Mouse (Mus musculus) c-Kit-positive CD71-positive TER-119-negative erythroid progenitor cells, embryonic 14.5 days (primary cell): ENCODE measurements around the gene Ifi208.
"Not testable (repeated sequence)": the region's sequence is repeated elsewhere in the genome, so short reads cannot be mapped to it uniquely, and the experiment has no call there.

Source experiments
- DNase-seq: peaks from one replicate; pipeline ENCODE4 v3.0.0-alpha.2; 2013; ENCODE audit warnings: low read depth

Ifi208 gene

DNA sequence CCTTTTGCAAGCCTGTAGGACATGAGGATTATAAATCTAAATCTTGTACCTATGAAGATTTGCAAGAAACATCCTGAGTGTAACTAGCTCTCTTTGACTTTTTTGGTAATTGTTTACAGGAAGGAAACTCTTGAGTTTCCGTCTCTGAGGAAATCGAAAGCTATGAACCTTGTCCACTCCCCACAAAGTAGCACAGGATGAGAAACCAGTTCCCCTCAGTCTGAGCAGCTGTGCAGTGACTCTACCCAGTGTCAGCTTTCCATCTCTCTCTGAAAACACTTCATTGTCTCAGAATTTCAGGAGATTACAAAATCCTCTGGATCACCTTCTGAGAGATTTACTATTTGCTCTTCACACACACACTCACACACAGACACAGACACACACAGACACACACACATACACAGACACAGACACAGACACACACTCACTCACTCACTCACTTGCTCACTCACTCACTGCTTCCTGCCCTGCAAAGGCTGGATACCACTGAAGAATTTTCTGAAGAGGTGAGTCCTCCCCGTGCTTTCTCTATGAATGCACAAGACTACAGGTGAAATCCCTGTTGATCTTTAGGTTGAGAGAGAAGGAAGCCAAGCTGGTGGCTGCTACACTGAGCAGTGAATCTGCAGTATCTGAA lies at the start of gene Ifi208:
Gene Ifi208 (plus strand): TSS at position 218 of the 640 bp plus-strand sequence.
- not testable (repeated sequence) for DNase-seq

DNA sequence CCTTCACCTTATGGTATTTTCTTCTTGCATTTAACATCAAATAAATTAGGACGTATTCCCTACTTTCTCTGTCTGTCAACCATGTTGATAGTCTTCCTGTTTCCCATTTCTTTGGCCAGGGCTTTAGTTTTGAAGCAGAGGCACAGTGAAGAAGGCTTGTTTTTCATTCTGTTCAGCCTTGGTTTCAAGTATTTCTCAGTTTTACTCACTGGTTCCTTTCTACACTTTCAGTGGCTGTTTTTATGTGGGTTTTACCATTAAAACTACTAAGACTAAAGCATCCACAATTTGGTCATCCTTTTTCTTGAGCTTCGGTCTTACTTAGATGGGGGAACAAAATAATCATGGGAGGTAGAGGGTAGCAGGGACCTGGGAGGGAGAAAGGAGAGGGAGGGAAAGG lies 49.4 kb upstream of the Ifi208 start:
- DNase-seq = no peak

DNA sequence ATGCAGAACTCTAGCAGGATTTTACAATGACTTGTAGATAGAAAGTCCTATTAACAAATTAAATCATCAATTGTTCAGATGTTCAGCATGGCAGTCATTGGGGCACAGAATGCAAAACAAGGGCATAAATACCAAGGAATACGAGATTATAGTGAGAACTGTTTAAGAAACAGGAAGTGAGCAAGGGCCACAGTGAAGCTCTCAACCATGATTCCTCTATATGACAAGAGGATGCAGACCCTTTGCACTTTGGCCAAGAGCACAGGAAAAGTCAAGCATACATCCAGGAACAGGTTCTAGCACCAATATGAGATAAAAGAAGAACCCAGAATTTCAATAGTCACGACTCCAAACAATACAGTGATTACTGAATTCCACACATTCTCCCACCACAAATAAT lies 46.8 kb upstream of the Ifi208 start:
- no peak for DNase-seq

DNA sequence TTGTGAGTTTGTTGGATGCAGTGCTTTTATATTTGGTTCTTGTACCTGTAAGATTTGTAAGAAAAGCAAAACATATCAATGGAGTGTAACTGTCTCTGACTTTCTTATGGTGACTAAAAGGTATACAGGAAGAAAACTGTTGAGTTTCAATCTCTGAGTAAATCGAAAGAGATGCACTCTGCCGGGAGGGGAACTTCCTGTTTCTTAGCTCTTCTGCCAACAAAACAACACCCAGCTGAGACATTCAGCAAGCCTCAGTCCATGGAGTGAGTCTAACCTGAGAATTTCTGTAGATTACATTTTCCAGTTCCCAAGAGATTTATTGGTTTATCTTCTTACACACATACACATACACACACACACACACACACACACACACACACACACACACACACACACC lies 42.9 kb upstream of the Ifi208 start, which contains the start of gene Ifi209:
Gene Ifi209 (plus strand): TSS at position 296 of the 400 bp plus-strand sequence.
- not testable (repeated sequence) for DNase-seq

DNA sequence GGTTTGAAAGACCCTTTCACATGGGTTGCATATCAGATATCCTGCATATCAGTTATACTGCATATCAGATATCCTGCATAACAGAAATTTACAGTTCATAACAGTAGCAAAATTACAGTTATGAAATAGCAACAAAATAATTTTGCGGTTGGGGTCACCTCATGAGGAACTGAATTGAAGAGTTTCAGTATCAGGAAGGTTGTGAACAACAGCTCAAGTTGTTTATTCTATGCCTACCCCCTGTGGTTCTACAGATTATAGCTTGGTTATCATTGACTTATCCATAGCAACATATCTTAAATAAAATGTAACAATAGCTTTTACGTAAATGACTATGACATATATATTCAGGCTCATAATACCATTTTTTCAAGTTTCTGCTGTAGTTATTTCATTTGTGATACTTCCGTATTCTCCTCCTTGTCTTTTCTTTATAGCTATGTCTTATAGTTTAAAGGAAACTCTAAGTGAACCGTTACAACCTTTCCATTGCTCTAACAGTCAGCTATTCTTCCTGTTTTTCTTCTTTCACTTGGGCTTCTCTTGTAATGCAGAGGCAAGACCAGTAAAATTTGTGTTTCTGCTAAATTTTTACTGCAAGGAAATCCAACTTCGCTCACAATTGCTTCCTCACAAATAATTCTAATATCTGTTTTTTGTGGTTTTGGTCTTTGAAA lies 39.4 kb upstream of the Ifi208 start:
- no peak for DNase-seq

GRCm38 (mm10) chr1:173645393-173645792 lies 28.1 kb upstream of the Ifi208 start:
- DNase-seq = no peak

DNA sequence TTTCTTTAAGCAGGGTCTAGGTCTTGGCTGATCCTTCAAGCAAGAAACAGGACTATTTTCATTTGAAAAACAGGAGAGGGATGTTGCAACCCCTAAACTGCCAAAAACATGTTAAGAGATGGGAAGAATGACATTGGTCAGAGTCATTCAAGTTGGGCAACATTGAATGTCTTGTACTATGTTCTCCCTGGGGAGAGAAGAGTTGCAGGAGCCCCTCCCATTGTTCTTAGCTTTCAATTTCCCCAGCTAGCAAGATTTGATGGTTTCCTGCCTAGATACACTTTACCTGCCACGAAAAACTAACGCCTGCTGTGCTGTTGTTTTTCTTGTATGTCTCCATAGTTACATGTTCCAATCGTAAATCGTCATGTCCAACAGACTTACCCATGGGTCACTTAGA lies 15.5 kb upstream of the Ifi208 start:
- DNase-seq = no peak

- DNase-seq = not testable (repeated sequence)
Observed at GRCm38 (mm10) chr1:173678605-173679004, 5.1 kb downstream of the Ifi208 start.

- no peak for DNase-seq
Observed at GRCm38 (mm10) chr1:173694270-173694669, 20.8 kb downstream of the Ifi208 start.

DNA sequence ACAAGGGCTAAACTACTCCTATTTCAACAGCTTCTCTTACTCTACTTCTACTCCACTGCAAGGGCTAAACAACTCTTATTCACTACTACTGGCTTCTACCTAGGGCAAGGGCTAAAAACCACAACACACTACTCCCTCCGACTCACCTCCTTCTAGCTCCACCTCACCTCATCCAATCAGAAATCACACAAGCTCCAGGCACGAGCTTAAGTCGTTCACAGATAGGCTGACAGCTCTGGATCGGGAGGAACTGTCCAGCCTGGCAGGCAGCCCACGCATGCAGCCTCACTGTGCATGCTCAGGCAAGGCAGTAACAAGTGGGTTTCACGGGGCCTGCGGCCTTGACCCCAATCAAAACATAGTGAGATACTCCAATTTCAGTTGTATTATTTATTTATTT lies 59.7 kb downstream of the Ifi208 start:
- no peak for DNase-seq

DNA sequence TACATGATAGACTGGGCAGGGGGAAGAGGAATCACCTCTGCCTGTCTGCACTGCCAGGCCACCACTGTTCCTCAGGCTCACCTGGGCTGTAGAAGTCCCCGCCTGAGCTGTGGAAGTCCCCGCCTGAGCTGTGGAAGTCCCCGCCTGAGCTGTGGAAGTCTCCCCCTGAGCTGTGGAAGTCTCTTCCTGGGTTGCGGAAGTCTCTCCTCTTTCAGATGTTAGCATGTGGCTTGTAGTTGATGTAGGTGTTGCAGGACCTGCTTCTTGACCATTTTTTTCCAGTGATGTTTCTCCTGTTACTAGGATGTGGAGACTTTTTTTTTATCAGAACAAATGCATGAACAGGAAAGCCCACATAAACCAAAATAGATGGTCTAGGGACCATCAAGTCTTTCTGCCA lies 61.5 kb downstream of the Ifi208 start:
- DNase-seq = not testable (repeated sequence)

DNA sequence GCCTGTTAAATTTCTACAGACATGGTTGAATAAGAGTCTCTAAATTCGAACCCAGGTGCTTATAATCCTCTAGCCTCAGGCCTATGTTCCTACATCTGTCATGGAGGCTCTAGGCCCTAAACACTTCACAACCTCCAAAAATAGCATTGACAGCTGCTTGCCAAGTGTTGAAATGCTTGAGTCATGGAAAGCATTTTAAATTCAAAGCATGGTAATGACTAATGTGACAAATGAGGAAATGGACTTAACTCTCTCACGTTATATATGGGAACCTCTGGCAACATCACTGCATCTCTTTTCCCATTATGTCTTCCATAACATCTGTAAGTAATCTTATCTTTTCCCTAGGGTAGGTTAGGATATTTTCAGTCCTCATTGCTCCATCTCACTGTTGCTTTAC lies 63.5 kb downstream of the Ifi208 start:
- DNase-seq = no peak

- DNase-seq = no peak
Observed at GRCm38 (mm10) chr1:173740537-173740936, 67.1 kb downstream of the Ifi208 start.

DNA sequence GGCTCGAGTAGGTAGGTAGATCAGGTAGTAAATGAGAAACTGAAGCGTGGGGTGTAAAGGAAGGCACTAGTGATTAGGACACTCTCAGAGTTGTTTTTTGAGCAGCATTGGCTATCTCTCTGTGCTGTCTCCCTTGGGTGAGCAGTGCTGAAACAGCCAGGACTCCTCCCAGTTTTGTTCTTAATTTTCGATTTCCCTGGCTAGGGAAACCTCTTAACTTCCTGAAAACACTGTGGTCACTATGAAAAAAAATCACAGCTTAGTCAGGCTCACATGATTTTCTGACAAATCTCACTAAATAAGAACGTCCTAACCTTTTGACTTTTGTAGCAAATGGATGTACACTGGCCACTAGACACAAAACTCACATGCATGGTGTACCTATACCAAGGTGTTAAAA lies 68.2 kb downstream of the Ifi208 start, which contains the start of gene Ifi207:
Gene Ifi207 (minus strand): TSS at position 92 of the 400 bp plus-strand sequence.
- no peak for DNase-seq

GRCm38 (mm10) chr1:173742262-173742661 lies 68.8 kb downstream of the Ifi208 start:
- DNase-seq = no peak
